Mouse (Mus musculus): ENCODE measurements at regions not wholly inside any gene's neighbourhood (a gene's known extent, or its start where the extent isn't known, plus 50 kb on each side); places are given as distances from the start of the nearest gene placed in this dataset.

DNA sequence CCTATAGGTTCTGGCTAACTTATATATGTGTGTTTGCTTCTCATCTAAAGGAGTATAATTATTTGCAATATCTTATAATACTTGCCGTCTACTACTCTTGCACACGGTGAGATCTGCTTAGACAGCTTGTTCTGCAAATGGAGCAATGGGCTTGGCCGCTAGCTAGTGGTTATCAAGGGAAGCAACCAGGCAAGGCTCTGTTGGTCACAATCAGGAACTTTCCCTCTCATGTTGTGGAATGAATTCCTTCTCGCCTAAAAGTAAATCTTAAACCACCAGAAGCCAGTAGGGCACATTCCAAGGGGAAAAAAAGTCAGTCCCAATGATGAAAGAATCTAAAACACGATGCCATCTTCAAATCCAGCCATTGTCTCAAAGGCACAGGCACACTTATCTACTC, 56.6 kb upstream of the Stxbp6 start:
- no peak for DNase-seq (ENCODE audit: low read depth, low spot score)
- H3K4me3 ChIP-seq (ENCODE audit: control insufficient read depth in 1 of 2, insufficient read depth in 1 of 2, low read depth in 2 of 2, low read length in 2 of 2): no peak overlapping the region
- TF ChIP-seq BHLHE40 (IDR thresholded peaks at IDR 0.05; ENCODE audit: borderline replicate concordance, low read depth, low read length) (no peak), USF1 (IDR thresholded peaks at IDR 0.05; ENCODE audit: low read depth, low read length) (no peak), ETS1 (IDR thresholded peaks at IDR 0.05; ENCODE audit: low read depth, low read length) (no peak), POLR2AphosphoS2 (IDR thresholded peaks at IDR 0.05; ENCODE audit: low read length) (no peak), CHD1 (IDR thresholded peaks at IDR 0.05; ENCODE audit: low read depth, low read length) (no peak), ZMIZ1 (IDR thresholded peaks at IDR 0.05; ENCODE audit: low read depth, low read length) (no peak), CTCF (IDR thresholded peaks at IDR 0.05 in 2 of 3, conservative IDR thresholded peaks at IDR 0.05 in 1 of 3; ENCODE audit: control insufficient read depth in 1 of 3, insufficient read depth in 1 of 3, low read depth in 2 of 3, low read length in 3 of 3, poor library complexity in 1 of 3, severe bottlenecking in 1 of 3) (no peak), JUND (IDR thresholded peaks at IDR 0.05; ENCODE audit: low read depth, low read length) (no peak), ZKSCAN1 (IDR thresholded peaks at IDR 0.05; ENCODE audit: low read depth, low read length) (no peak)
- no peaks in the 10 kb centered on the region for H3K36me3 ChIP-seq (ENCODE audit: control insufficient read depth in 1 of 2, insufficient read depth in 2 of 2, low read length in 2 of 2)
- no peaks in the 10 kb centered on the region for H3K27me3 ChIP-seq (ENCODE audit: control insufficient read depth in 1 of 2, insufficient read depth in 2 of 2, low read length in 2 of 2)
- H3K9me3 ChIP-seq (replicated peaks; ENCODE audit: insufficient read depth, low read length): no peaks in the 10 kb centered on the region
- no peaks in the 10 kb centered on the region for H3K79me2 ChIP-seq (ENCODE audit: control insufficient read depth, insufficient read depth, low read length, poor library complexity)
- H3K27ac ChIP-seq (ENCODE audit: control insufficient read depth, low read depth, low read length): no peak overlapping the region
- no peak overlapping the region for H3K9ac ChIP-seq (ENCODE audit: control insufficient read depth, low read depth, low read length, poor library complexity, severe bottlenecking)
- H3K4me1 ChIP-seq (ENCODE audit: control insufficient read depth in 1 of 2, insufficient read depth in 2 of 2, low read length in 2 of 2): no peaks in the 10 kb centered on the region

DNA sequence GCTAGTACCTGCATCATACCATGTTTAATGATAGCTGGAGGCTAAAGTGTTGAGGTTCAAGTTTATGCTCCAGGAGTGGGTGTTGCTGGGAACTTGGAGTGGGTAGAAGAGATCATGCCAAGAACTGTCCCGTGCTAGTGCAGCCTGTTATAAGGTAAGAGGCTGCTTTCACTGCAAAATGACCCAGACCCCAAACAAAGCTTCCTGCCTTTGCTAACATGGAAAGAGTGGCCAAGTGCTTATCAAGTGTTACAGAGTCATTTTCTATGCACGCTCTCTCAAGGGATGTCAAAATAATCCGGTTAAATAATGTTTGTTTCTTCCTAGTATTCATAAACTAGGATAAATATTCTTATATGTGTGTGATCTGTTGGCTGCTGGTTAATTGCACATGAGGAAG, 51.4 kb upstream of the Stxbp6 start:
- Histone ChIP-seq H3K27me3 (ENCODE audit: control insufficient read depth in 1 of 2, insufficient read depth in 2 of 2, low read length in 2 of 2) (no peaks in the 10 kb centered on the region; a peak in 2 of 4 replicates), H3K4me3 (ENCODE audit: control insufficient read depth in 1 of 2, insufficient read depth in 1 of 2, low read depth in 2 of 2, low read length in 2 of 2) (no peak overlapping the region), H3K79me2 (ENCODE audit: control insufficient read depth, insufficient read depth, low read length, poor library complexity) (no peaks in the 10 kb centered on the region), H3K4me1 (ENCODE audit: control insufficient read depth in 1 of 2, insufficient read depth in 2 of 2, low read length in 2 of 2) (no peaks in the 10 kb centered on the region), H3K9ac (ENCODE audit: control insufficient read depth, low read depth, low read length, poor library complexity, severe bottlenecking) (no peak overlapping the region), H3K27ac (ENCODE audit: control insufficient read depth, low read depth, low read length) (no peak overlapping the region), H3K36me3 (ENCODE audit: control insufficient read depth in 1 of 2, insufficient read depth in 2 of 2, low read length in 2 of 2) (no peaks in the 10 kb centered on the region), H3K9me3 (replicated peaks; ENCODE audit: insufficient read depth, low read length) (no peaks in the 10 kb centered on the region)
- TF ChIP-seq TBP (IDR thresholded peaks at IDR 0.05; ENCODE audit: low read depth, low read length) (no peak), NELFE (IDR thresholded peaks at IDR 0.05; ENCODE audit: low read depth, low read length) (no peak), CHD1 (IDR thresholded peaks at IDR 0.05; ENCODE audit: low read depth, low read length) (no peak), ZNF384 (IDR thresholded peaks at IDR 0.05; ENCODE audit: low read depth, low read length) (no peak), SIN3A (IDR thresholded peaks at IDR 0.05; ENCODE audit: low read length) (no peak), E2F4 (IDR thresholded peaks at IDR 0.05; ENCODE audit: borderline replicate concordance, low read depth, low read length) (no peak), POLR2A (IDR thresholded peaks at IDR 0.05; ENCODE audit: control insufficient read depth in 1 of 2, insufficient read depth in 1 of 2, low read depth in 1 of 2, low read length in 2 of 2, poor library complexity in 1 of 2) (no peak)
- DNase-seq (ENCODE audit: low read depth, low spot score): no peak

Measured in MEL (cell line).